Mouse (Mus musculus) CH12.LX (cell line): ENCODE data around the gene Gm8660.
"Not testable (repeated sequence)": the region's sequence is repeated elsewhere in the genome, so short reads cannot be mapped to it uniquely, and the experiment has no call there.

Experiments
- BHLHE40 ChIP-seq: IDR thresholded peaks from 2 replicates; pipeline ENCODE4 v1.6.1; 2011; ENCODE audit warnings: mild to moderate bottlenecking, low read depth, low read length, improper control_type of control experiment
- CTCF ChIP-seq, 2 experiments: IDR thresholded peaks in 1 of 2; conservative IDR thresholded peaks in 1 of 2; 2 replicates each; pipeline ENCODE4 v1.5.1; 2011 to 2012; ENCODE audit warnings: low read depth in 2 of 2, low read length in 2 of 2, improper control_type of control experiment in 1 of 2, inconsistent platforms in 1 of 2, mild to moderate bottlenecking in 1 of 2, moderate library complexity in 1 of 2
- E2F4 ChIP-seq: IDR thresholded peaks from 2 replicates; pipeline ENCODE4 v1.6.1; 2011; ENCODE audit warnings: low read depth, low read length, improper control_type of control experiment; ENCODE audit not compliant: insufficient replicate concordance
- JUN ChIP-seq: IDR thresholded peaks from 2 replicates; pipeline ENCODE4 v1.6.1; 2011; ENCODE audit warnings: low read depth, mild to moderate bottlenecking, low read length, improper control_type of control experiment, moderate library complexity; ENCODE audit not compliant: insufficient read depth
- MAFK ChIP-seq: IDR thresholded peaks from 2 replicates; pipeline ENCODE4 v1.6.1; 2011; ENCODE audit warnings: low read length, improper control_type of control experiment; ENCODE audit not compliant: insufficient replicate concordance
- MXI1 ChIP-seq: IDR thresholded peaks from 2 replicates; pipeline ENCODE4 v1.6.1; 2011; ENCODE audit warnings: mild to moderate bottlenecking, low read depth, low read length, improper control_type of control experiment
- POLR2A ChIP-seq: IDR thresholded peaks from 2 replicates; pipeline ENCODE4 v1.6.1; 2011; ENCODE audit warnings: low read depth, mild to moderate bottlenecking, improper control_type of control experiment, low read length
- UBTF ChIP-seq: IDR thresholded peaks from 2 replicates; pipeline ENCODE4 v1.6.1; 2012; ENCODE audit warnings: low read depth, mild to moderate bottlenecking, inconsistent platforms, low read length, improper control_type of control experiment, moderate library complexity
- USF1 ChIP-seq: IDR thresholded peaks from 2 replicates; pipeline ENCODE4 v1.6.1; 2014; ENCODE audit warnings: low read depth, mild to moderate bottlenecking, inconsistent platforms, low read length, improper control_type of control experiment

- TF ChIP-seq USF1; MAFK; BHLHE40; CTCF (conservative IDR thresholded peaks at IDR 0.05 in 1 of 2, IDR thresholded peaks at IDR 0.05 in 1 of 2; ENCODE audit: low read depth in 2 of 2, low read length in 2 of 2); POLR2A; E2F4; UBTF; JUN; MXI1: not testable (repeated sequence)
Measured at GRCm38 (mm10) chr7:22370939-22371338, at the start of gene Gm8660.
